Mouse (Mus musculus) ES-E14 (cell line): ENCODE results near the gene Nipa2. TPM values are rescaled to one million over a fixed set of nuclear protein-coding genes. Genes with fewer than 3 reads are reported as not detected.

Experiments
- DNase-seq: peaks from one replicate; pipeline ENCODE4 v3.0.0-alpha.2; 2013; ENCODE audit warnings: low read depth, low spot score
- H3K27ac ChIP-seq: 2 replicates; pipeline ENCODE4 v1.5.1; 2012; ENCODE audit warnings: low read depth, mild to moderate bottlenecking, low read length, moderate library complexity, mixed read lengths; ENCODE audit not compliant: poor library complexity, insufficient read depth, severe bottlenecking
- H3K36me3 ChIP-seq: 2 replicates; pipeline ENCODE4 v1.6.1; 2012; ENCODE audit warnings: mild to moderate bottlenecking, low read length, moderate library complexity, mixed read lengths; ENCODE audit not compliant: control insufficient read depth, poor library complexity, insufficient read depth, severe bottlenecking
- H3K4me1 ChIP-seq, 2 experiments: fragments of 150-350 bp in 1 of 2; sonication (generic) in 1 of 2; 2 replicates each; pipeline ENCODE4 v1.6.1; 2012; ENCODE audit warnings: low read length in 2 of 2, mild to moderate bottlenecking in 1 of 2, mixed read lengths in 1 of 2; ENCODE audit not compliant: control insufficient read depth in 2 of 2, insufficient read depth in 2 of 2, poor library complexity in 1 of 2
- H3K4me3 ChIP-seq, 2 experiments: fragments of 150-350 bp in 1 of 2; sonication (generic) in 1 of 2; 2 replicates each; pipeline ENCODE4 v1.5.1; 2012; ENCODE audit warnings: low read length in 2 of 2, low read depth in 1 of 2, mild to moderate bottlenecking in 1 of 2, mixed read lengths in 1 of 2; ENCODE audit not compliant: insufficient read depth in 1 of 2, poor library complexity in 1 of 2, severe bottlenecking in 1 of 2
- H3K9ac ChIP-seq: 2 replicates; pipeline ENCODE4 v1.6.1; 2012; ENCODE audit warnings: low read depth, mild to moderate bottlenecking, low read length, mixed read lengths; ENCODE audit not compliant: poor library complexity, insufficient read depth, severe bottlenecking
- H3K9me3 ChIP-seq: fragments of 150-350 bp; sonication (generic); 2 replicates; pipeline ENCODE4 v1.6.1; 2012; ENCODE audit warnings: low read depth, mild to moderate bottlenecking, low read length; ENCODE audit not compliant: control insufficient read depth, insufficient read depth
- CHD2 ChIP-seq: IDR thresholded peaks from 2 replicates; pipeline ENCODE4 v1.6.1; 2014; ENCODE audit warnings: mild to moderate bottlenecking, low read depth, low read length, inconsistent platforms
- HCFC1 ChIP-seq: IDR thresholded peaks from 2 replicates; pipeline ENCODE4 v1.6.1; 2012; ENCODE audit warnings: low read length, inconsistent platforms, borderline replicate concordance; ENCODE audit not compliant: insufficient read depth
- MAFK ChIP-seq: IDR thresholded peaks from 2 replicates; pipeline ENCODE4 v1.6.1; 2014; ENCODE audit warnings: mild to moderate bottlenecking, low read depth, low read length, inconsistent platforms; ENCODE audit not compliant: insufficient read depth
- ZC3H11A ChIP-seq: IDR thresholded peaks from 2 replicates; pipeline ENCODE4 v1.6.1; 2012; ENCODE audit warnings: low read depth, mild to moderate bottlenecking, inconsistent platforms, low read length, borderline replicate concordance
- ZNF384 ChIP-seq: IDR thresholded peaks from 2 replicates; pipeline ENCODE4 v1.6.1; 2012; ENCODE audit warnings: low read depth, low read length, inconsistent platforms
- in situ Hi-C, 2 experiments: fragments of 600-800 bp; cut with MboI; formaldehyde crosslinking; loops; one replicate each; pipeline ENCODE4 v1.15.1; 2025; ENCODE audit warnings: low sequenced_read_pairs in 2 of 2, inconsistent platforms in 1 of 2; ENCODE audit not compliant: unreplicated experiment in 2 of 2
- total RNA-seq: library from RNA; depleted of rRNA; stranded (reverse); fragments of 300-350 nt; gene quantifications from 2 replicates; pipeline ENCODE4 v1.2.3, GENCODE M21; 2012

Nipa2 gene
- total RNA-seq, 1 experiment, result 69.2 TPM

GRCm38 (mm10) chr7:55957916-55958315 is 4.4 kb downstream of the Nipa2 start:
- H3K9ac ChIP-seq, result no peak overlapping the region
- no peaks in the 10 kb centered on the region for H3K9me3 ChIP-seq
- DNase-seq, result no peak
- H3K27ac ChIP-seq, result no peak overlapping the region
- in situ Hi-C loops, result no loop called here
- peaks cover 0 to 2% of the 10 kb centered on the region in 2 experiments; a peak in 1 of 4 replicates for H3K4me1 ChIP-seq
- no peak overlapping the region for H3K4me3 ChIP-seq
- TF ChIP-seq ZNF384, result no peak
- no peak for TF ChIP-seq ZC3H11A
- TF ChIP-seq HCFC1, result no peak
- no peak for TF ChIP-seq MAFK
- TF ChIP-seq CHD2, result no peak
- H3K36me3 ChIP-seq, result no peaks in the 10 kb centered on the region; the same call in 1 of the 2 replicates

- no peak overlapping the region for H3K27ac ChIP-seq
- no peaks in the 10 kb centered on the region for H3K9me3 ChIP-seq
- TF ChIP-seq ZC3H11A, result no peak
- no peak for TF ChIP-seq MAFK
- no peak for TF ChIP-seq CHD2
- no peak for TF ChIP-seq HCFC1
- no peak for TF ChIP-seq ZNF384
- peaks cover 0 to 2% of the 10 kb centered on the region in 2 experiments; a peak in 1 of 4 replicates for H3K4me1 ChIP-seq
- H3K9ac ChIP-seq, result no peak overlapping the region
- in situ Hi-C loops, result no loop called here
- no peak for DNase-seq
- H3K36me3 ChIP-seq, result no peaks in the 10 kb centered on the region; the same call in 1 of the 2 replicates
- H3K4me3 ChIP-seq, result no peak overlapping the region
Observed at GRCm38 (mm10) chr7:55957178-55957577, 5.1 kb downstream of the Nipa2 start.

GRCm38 (mm10) chr7:55956054-55956453 is 6.2 kb downstream of the Nipa2 start:
- Histone ChIP-seq H3K36me3 (no peaks in the 10 kb centered on the region; the same call in 1 of the 2 replicates), H3K4me3 (no peak overlapping the region), H3K27ac (no peak overlapping the region), H3K9me3 (no peaks in the 10 kb centered on the region), H3K9ac (no peak overlapping the region), H3K4me1 (no peaks in the 10 kb centered on the region)
- DNase-seq, result no peak
- TF ChIP-seq MAFK (peak; percentile 67), CHD2 (no peak), ZNF384 (no peak), HCFC1 (no peak)
- in situ Hi-C loops, result no loop called here

- no peak for TF ChIP-seq ZC3H11A
- TF ChIP-seq HCFC1, result no peak
- TF ChIP-seq ZNF384, result no peak
- TF ChIP-seq MAFK, result no peak
- no peak for TF ChIP-seq CHD2
- Histone ChIP-seq H3K9me3 (no peaks in the 10 kb centered on the region), H3K4me1 (no peaks in the 10 kb centered on the region), H3K27ac (no peak overlapping the region), H3K4me3 (no peak overlapping the region), H3K9ac (no peak overlapping the region), H3K36me3 (no peaks in the 10 kb centered on the region)
- in situ Hi-C loops, result no loop called here
- no peak for DNase-seq
Observed at GRCm38 (mm10) chr7:55938341-55938740, 23.9 kb downstream of the Nipa2 start.

GRCm38 (mm10) chr7:55935025-55935424 is 27.3 kb downstream of the Nipa2 start:
- peaks cover 6% of the 10 kb centered on the region for H3K36me3 ChIP-seq
- DNase-seq, result no peak

More at GRCm38 (mm10) chr7:55935025-55935424, 27.3 kb downstream of the Nipa2 start:
- Histone ChIP-seq H3K27ac (no peak overlapping the region), H3K9me3 (no peaks in the 10 kb centered on the region), H3K4me1 (no peaks in the 10 kb centered on the region), H3K4me3 (no peak overlapping the region), H3K9ac (no peak overlapping the region)
- TF ChIP-seq CHD2 (no peak), ZNF384 (no peak), HCFC1 (no peak), ZC3H11A (no peak)
- in situ Hi-C loops, result no loop called here
